Mouse (Mus musculus) layer of hippocampus, adult 2 months (tissue): ENCODE measurements around the gene Ovca2. TPM values are rescaled to one million over a fixed set of nuclear protein-coding genes. Genes with fewer than 3 reads are reported as not detected.
A peak's percentile ranks its signal among the peaks of the same experiment; 100 is the strongest.

Experiments
- DNase-seq, 2 experiments: peaks; one replicate each; pipeline ENCODE4 v3.0.0; 2022; ENCODE audit warnings: low spot score in 2 of 2
- H3K27ac ChIP-seq: fragments of 200-600 bp; 2 replicates; pipeline ENCODE4 v1.8.1; 2022
- H3K4me3 ChIP-seq: fragments of 200-600 bp; 2 replicates; pipeline ENCODE4 v1.8.1; 2022; ENCODE audit warnings: mild to moderate bottlenecking
- CTCF ChIP-seq: fragments of 200-600 bp; conservative IDR thresholded peaks from 2 replicates; pipeline ENCODE4 v1.8.1; 2022; ENCODE audit warnings: antibody characterized with exemption, mild to moderate bottlenecking, moderate library complexity
- total RNA-seq, 2 experiments: library from RNA; stranded (reverse); gene quantifications; 2 replicates each; pipeline ENCODE4 v1.2.3; 2021

The Ovca2 gene
- total RNA-seq, 2 experiments from 2014 or later = 19.3 to 22.4 TPM

DNA sequence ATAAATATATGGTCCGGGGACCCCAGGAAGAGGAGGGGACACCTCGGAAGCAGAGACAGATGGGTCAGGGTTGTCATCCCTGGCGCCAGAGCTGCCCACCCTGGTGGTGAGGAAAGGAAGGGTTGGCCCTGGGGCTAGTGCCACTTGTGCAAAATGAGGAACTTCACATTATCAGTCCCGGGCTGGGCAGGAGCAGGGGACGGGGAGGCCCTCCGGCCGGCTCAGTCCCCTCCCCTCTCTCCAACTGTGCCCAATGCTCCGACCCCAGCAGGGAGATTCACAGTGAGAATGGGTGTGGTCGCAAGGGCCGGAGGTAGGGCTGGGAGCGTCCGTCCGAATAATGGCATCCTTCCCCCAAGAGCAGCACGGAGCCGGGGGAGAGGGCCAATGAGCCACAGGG lies 13.9 kb downstream of the Ovca2 start:
- peak; percentile 50 for TF ChIP-seq CTCF
- no peak overlapping the region; the same call in 1 of the 2 replicates for H3K4me3 ChIP-seq
- H3K27ac ChIP-seq = no peak overlapping the region
- no peak for DNase-seq

DNA sequence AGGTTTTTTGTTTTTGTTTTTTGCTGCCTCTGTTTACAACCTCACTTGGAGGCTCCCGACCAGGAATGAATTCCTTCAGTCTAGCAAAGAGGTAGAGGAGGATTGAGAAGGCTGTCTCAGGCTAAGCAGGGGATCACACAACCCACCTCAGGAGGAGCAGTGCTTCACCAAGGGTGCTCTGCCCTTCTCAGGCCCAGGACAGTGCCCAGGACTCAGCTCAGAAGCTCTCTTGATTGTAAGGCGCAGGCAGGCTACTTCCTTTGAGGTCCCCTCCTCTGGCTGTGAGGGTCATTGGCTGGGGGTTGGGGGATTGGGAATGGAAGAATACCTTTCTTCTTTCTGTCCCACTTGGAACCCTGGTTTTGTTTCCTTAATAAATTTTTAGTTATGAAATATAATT lies 14.6 kb downstream of the Ovca2 start:
- H3K27ac ChIP-seq = no peak overlapping the region
- DNase-seq = no peak
- no peak for TF ChIP-seq CTCF
- no peak overlapping the region for H3K4me3 ChIP-seq

DNA sequence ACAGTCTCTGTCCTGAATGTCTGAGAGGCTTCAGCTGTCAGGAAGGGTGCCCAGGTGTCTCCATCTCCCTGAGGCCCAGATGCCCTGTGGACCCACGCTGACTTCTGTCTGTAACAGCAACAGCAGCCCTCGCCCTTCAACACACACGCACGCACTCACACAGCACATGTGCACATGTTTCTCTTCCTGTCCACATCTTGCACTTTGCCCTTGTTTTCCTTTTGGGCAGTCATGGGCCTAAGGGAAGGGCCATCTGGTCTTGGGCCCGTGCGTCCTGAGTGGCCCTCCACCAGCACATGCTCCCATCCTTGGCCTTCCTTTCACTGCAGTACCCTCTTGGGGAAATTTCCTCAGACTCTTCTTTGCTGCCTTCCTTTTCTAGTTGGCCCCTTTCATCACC lies 15.3 kb downstream of the Ovca2 start:
- DNase-seq = no peak
- TF ChIP-seq CTCF = no peak

DNA sequence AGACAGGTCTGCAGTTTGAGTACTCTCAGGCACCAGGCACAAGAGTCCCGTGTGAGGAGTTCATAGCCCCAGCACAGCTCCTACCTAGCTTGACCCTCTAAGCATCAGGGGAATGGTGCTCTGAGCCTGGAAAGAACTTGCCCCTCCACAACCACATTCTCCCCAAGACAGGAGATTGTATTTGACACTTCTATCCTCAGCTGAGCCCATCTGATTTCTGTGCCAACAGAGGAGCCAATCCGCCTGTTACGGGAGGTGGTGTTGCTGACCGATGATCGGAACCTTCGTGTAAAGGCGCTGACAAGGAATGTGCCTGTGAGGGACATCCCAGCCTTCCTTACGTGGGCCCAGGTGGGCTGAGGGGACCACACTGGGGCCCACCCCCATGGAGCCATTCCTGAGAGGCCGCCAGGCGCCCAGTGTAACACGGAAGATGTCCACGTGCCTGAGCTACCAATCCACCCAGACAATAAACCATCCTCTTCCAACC lies 16.0 kb downstream of the Ovca2 start:
- no peak for TF ChIP-seq CTCF
- no peak for DNase-seq
- Histone ChIP-seq H3K27ac (peak overlapping the region; percentile 43; the same call in 1 of the 2 replicates), H3K4me3 (no peak overlapping the region)

More for the DNA sequence above, 15.3 kb downstream of the Ovca2 start:
- H3K4me3 ChIP-seq = no peak overlapping the region
- H3K27ac ChIP-seq = peak overlapping the region; percentile 43; the same call in 1 of the 2 replicates

DNA sequence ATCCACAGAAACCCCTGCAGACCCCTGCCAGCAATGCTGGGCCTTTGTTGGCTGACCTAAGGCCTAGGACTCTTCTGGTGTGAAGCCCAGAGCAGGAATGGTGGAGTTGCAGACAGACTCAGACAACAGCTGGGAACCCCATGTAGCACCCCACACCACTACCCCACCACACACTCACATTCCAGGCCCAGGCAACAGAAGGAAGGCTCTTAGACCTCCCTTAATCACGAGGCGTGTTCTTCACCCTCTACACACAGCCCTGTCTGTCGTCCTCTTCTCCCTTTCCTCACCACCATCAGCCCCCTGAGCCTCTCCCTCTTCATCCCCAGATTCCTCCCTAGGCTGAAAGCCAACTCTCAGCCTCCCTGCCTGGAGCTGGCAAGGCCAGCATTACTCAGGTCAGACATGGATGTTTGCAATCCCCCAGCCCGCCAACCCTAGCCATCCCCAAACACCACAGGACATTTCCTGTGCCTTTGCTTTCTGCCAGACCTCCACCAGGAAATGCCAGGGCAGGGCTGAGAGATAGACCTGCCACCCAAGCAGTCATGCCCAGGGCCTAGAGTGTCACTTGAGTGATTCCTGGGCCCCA lies 17.1 kb downstream of the Ovca2 start:
- no peak for TF ChIP-seq CTCF
- H3K4me3 ChIP-seq = no peak overlapping the region
- DNase-seq = no peak
- no peak overlapping the region for H3K27ac ChIP-seq

DNA sequence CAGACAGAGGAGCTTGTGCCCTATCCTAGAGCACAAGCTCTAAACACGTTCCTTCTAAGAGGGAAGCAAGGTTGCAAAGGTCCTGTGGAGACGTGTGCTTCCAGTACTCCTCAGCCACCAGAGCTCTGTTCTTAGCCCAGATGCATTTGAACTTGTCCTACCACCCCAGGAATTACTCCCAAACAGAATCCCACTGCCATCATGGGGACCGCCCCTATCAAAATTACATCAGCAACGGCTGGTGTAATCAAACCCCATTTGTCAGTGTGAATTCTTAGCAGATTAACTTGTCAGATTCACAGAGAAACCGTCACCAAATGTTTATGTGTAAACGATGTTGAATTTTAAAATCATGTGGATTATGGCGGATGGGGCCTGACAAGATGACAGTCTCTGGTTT lies 17.7 kb downstream of the Ovca2 start:
- no peak for DNase-seq

DNA sequence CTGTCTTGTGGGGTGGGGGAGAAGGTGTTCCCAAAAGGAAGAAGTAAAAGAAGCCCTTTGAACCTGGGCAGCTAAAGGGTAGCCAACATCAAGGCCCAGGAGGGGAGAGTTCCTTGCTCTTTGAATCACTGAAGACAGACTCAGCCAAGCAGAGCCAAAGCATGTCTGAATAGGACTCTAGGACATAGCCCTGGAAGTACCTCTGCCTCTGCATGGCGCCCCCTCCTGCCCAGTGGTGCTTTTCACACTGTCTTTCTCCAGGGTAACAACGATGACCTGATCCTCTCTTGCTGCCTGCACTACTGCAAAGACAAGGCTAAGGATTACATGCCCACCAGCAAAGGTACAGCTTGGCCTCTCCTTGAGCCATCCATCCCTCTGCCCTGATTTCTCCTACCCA lies 19.1 kb downstream of the Ovca2 start:
- no peak for DNase-seq
- H3K4me3 ChIP-seq = no peak overlapping the region
- H3K27ac ChIP-seq = 0 out of 2 replicates have a peak overlapping the region, but pooled peaks have one; percentile 10
- TF ChIP-seq CTCF = peak; percentile 69

More for the DNA sequence above, 17.7 kb downstream of the Ovca2 start:
- H3K4me3 ChIP-seq = no peak overlapping the region
- H3K27ac ChIP-seq = no peak overlapping the region; the same call in 1 of the 2 replicates
- TF ChIP-seq CTCF = no peak

DNA sequence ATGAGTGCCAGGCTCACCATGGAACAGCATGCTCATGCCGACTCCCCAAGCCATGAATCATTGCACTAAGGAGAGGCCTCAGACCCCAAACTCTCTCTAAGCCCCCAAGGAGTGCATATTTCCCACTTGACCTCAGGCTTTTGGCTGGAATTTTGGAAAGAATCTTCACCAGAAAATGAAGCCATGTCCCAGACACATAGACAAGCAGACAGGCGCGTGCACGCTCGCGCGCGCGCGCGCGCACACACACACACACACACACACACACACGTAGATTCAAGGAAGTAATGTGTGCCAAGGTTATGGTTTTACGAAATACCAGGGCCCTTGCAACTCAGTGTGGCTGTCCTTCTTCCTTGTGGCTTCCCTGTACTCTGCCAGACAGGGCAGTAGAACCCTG lies 20.2 kb downstream of the Ovca2 start:
- no peak overlapping the region for H3K27ac ChIP-seq
- DNase-seq = no peak
- no peak for TF ChIP-seq CTCF
- no peak overlapping the region for H3K4me3 ChIP-seq

DNA sequence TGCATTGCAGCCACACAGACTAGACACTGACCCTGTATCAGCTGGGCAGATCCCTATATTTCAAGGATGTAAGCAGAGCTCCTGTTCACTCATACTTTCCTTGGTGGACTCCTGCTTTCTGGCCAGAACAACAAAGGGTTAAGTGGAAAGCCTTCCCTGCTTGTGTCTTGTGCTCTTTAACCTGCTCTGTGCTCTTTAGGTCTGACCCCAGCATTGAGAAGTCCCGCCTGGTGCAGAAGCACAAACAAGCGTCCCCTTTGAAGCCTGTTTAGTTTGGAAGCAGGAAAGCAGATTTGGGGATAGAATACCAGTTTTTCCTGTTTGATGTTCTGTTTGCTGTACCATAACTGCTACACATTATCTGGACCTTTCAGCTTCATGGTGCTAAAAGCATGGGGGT lies 20.7 kb downstream of the Ovca2 start:
- H3K4me3 ChIP-seq = no peak overlapping the region
- TF ChIP-seq CTCF = no peak
- H3K27ac ChIP-seq = peak overlapping the region; percentile 74
- DNase-seq = no peak

DNA sequence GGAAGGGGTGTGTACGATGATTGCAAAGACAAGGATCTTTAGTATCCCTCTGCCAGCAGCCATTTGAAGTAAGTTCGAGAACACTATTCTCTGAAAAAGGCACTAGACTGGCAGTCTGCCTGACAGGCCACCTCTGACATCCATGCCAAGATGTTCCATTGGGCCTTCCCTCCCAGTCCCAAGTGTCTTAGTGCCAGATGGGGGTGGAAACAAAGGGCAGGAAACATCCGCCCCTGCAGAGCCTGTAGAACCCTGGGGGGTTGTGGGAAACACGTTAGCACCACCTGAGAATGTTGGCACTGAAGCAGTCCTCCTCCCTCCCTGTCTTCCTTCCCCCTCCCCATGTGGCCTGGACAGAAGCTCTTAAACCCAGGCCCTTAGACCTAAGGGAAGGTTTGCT lies 21.6 kb downstream of the Ovca2 start:
- no peak for TF ChIP-seq CTCF
- Histone ChIP-seq H3K27ac (peak overlapping the region; percentile 74), H3K4me3 (no peak overlapping the region)
- no peak for DNase-seq

DNA sequence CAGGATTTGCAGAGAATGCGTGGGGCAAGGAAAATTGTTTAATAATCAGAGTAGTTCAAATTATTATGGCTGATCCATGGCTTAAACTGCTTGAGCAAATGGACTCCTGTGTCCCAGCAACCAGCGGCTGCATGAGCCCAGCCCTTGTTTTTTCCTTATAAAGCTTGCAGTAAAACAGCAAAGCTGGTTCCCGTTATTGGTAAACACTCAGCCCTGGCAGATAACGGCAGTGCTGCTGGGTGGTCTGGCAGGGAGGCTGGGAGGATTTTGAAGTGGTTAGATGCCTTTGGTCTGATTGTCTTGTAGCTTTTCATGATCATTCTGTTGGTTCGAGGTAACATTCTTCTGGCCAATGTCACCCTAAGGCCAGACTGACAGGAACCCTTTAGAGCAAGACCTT lies 22.2 kb downstream of the Ovca2 start:
- DNase-seq = no peak
- Histone ChIP-seq H3K4me3 (no peak overlapping the region), H3K27ac (peak overlapping the region; percentile 74)
- TF ChIP-seq CTCF = no peak

DNA sequence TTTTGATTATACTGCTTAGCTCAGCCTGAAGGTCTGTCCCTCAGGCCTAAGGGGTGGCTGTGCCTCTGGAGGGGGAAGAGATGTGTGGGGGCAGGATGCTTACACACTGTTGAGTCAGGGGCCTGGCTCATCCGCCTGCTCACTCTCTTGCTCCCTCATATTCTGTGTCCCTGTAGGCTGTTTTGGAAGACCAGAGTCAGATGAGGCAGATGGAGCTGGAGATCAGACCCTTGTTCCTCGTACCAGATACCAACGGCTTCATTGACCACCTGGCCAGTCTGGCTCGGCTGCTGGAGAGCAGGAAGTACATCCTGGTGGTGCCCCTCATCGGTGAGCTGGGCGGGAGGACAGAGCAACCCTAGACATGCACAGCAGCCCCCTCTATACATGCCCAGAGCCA lies 22.6 kb downstream of the Ovca2 start:
- Histone ChIP-seq H3K27ac (peak overlapping the region; percentile 74), H3K4me3 (no peak overlapping the region)
- DNase-seq = no peak
- no peak for TF ChIP-seq CTCF

DNA sequence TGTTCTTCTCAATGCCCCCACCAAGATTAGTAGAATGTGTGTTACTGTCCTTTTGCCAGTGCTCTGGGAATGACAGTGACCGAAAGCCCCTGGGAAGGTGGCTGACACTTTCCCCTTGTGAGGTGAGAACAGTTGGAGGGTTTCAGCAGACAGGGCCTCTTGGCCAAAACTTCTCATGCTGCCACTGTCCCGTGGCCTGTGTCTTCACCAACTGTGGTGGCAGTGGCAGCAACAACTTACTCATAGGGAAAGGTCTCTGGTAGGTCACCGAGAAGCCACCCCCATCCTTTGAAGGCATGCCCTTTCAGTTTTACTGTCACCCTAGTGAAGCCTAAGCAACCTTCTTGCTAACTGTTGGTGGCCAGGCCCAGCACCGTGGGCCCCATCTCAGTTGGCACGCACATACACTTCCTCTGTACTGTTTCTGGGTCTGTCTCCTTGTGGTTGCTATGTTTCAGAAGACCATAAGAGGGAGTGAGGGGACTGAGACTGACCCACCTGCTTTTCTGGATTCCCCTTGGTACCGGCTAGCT lies 24.5 kb downstream of the Ovca2 start:
- no peak for DNase-seq
- H3K27ac ChIP-seq = peak overlapping the region; percentile 74
- TF ChIP-seq CTCF = peak; percentile 54
- H3K4me3 ChIP-seq = no peak overlapping the region
